Mouse (Mus musculus): ENCODE data around the gene Pde12.

Gene Pde12

GRCm38 (mm10) chr14:26639961-26640360, 29.7 kb downstream of the Pde12 start:
- DNase-seq: no peak

GRCm38 (mm10) chr14:26639251-26639650, 30.4 kb downstream of the Pde12 start:
- DNase-seq: no peak

- DNase-seq: peak; percentile 33
These were observed 31.0 kb downstream of the Pde12 start for GRCm38 (mm10) chr14:26638708-26639084.

- DNase-seq: peak; percentile 98
These were observed 31.6 kb downstream of the Pde12 start, which contains the start of gene Arf4 for GRCm38 (mm10) chr14:26637851-26638707. TSS of gene Arf4 (plus strand) at chr14:26638074.

- DNase-seq: no peak
These were observed 32.4 kb downstream of the Pde12 start for GRCm38 (mm10) chr14:26637025-26637850.

- DNase-seq: no peak
These were observed 43.0 kb downstream of the Pde12 start for GRCm38 (mm10) chr14:26626605-26627140.

DNA sequence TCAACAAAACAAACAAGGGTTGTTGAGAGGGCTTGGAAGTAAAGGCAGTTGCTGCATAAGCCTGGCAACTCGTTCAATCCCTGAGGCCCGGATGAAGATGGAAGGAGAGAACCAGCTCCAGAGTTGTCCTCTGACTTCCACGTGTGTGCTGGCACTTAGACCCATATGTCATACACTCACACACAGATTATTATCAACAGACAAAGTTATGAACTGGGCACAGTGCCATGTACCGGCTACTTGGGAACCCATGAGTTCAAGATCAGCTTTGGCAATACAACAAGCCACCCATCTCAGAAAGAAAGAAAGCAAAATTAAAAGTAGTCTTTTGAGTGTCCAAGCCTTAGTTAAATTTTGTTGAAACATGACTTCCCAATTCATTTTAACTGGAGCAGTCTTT, 44.4 kb downstream of the Pde12 start:
- DNase-seq: no peak

DNA sequence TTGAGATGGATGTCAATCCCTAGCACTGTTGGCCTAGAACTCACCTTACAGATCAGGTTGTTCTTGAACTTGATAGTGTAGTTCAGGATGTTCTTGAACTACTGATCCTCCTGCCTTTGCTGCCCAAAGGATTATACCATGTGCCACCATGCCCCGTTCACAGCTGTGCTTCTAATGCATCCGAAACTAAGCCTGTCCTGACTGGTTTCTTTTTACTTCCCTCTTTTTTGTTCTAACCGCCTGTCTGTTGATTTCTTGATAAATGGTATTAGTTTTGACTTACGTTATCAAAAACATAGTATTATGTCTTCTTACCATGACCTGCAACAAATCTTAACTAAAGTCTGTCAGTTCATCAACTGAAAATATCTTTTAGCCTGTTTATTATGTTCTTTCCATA, 59.0 kb downstream of the Pde12 start:
- DNase-seq: no peak
